ENCODE assay signal across 13 mouse cellular contexts in genomic region chr11:111893861-111894260, GRCm38 (mm10).
A peak's percentile ranks its signal among the peaks of the same experiment; 100 is the strongest.
DNase-seq lines count a peak whose midpoint lies in the region; ATAC-seq and TF ChIP-seq lines count a peak whose summit lies in the region.
"Had no signal": no experiment of that assay in that cellular context is flagged by ENCODE, and none has a peak within 500 bp of the region (broad histone marks: within the 10 kb centered on the region; RNA-seq: fewer than 3 reads in every experiment).

No protein-coding gene starts in this region.

- H3K27ac ChIP-seq in embryonic facial prominence, embryonic 13.5 days, result no peak overlapping the region
- no peak overlapping the region for H3K27ac ChIP-seq in hindbrain, embryonic 13.5 days
- peak overlapping the region; percentile 82 for H3K27ac ChIP-seq in midbrain, embryonic 10.5 days (replicated peaks)
- H3K27ac ChIP-seq in intestine, postnatal 0 days (ENCODE audit: low read depth, low read length), result no peak overlapping the region
- H3K27ac ChIP-seq: stomach, embryonic 15.5 days had no signal

- H3K4me1 ChIP-seq in embryonic facial prominence, embryonic 13.5 days, result peaks cover 23% of the 10 kb centered on the region
- H3K4me1 ChIP-seq in hindbrain, embryonic 13.5 days (replicated peaks), result peaks cover 13% of the 10 kb centered on the region
- peaks cover 34% of the 10 kb centered on the region for H3K4me1 ChIP-seq in midbrain, embryonic 10.5 days
- H3K4me1 ChIP-seq in intestine, postnatal 0 days (replicated peaks; ENCODE audit: control insufficient read depth, insufficient read depth, low read length), result no peaks in the 10 kb centered on the region
- H3K4me1 ChIP-seq: stomach, embryonic 15.5 days had no signal

- intact Hi-C loops in heart, postnatal 25 days (cut with DNase I), result no loop called here

- peak overlapping the region; percentile 42 for H3K4me2 ChIP-seq in embryonic facial prominence, embryonic 13.5 days
- 0 out of 2 replicates have a peak overlapping the region, but pooled peaks have one; percentile 6 for H3K4me2 ChIP-seq in hindbrain, embryonic 13.5 days
- no peak overlapping the region for H3K4me2 ChIP-seq in intestine, postnatal 0 days (replicated peaks; ENCODE audit: low read depth)
- H3K4me2 ChIP-seq: stomach, embryonic 15.5 days had no signal

- H3K27me3 ChIP-seq in embryonic facial prominence, embryonic 13.5 days, result peaks cover 8% of the 10 kb centered on the region
- H3K27me3 ChIP-seq in hindbrain, embryonic 13.5 days, result no peaks in the 10 kb centered on the region
- peaks cover 88% of the 10 kb centered on the region for H3K27me3 ChIP-seq in midbrain, embryonic 10.5 days (ENCODE audit: low read depth, poor library complexity, severe bottlenecking)
- H3K27me3 ChIP-seq in intestine, postnatal 0 days (replicated peaks; ENCODE audit: control insufficient read depth, insufficient read depth, low read length), result no peaks in the 10 kb centered on the region
- H3K27me3 ChIP-seq: stomach, embryonic 15.5 days had no signal

- no peaks in the 10 kb centered on the region for H3K36me3 ChIP-seq in embryonic facial prominence, embryonic 13.5 days
- no peaks in the 10 kb centered on the region for H3K36me3 ChIP-seq in hindbrain, embryonic 13.5 days
- no peaks in the 10 kb centered on the region for H3K36me3 ChIP-seq in midbrain, embryonic 10.5 days
- H3K36me3 ChIP-seq in intestine, postnatal 0 days (ENCODE audit: control insufficient read depth, insufficient read depth), result no peaks in the 10 kb centered on the region
- H3K36me3 ChIP-seq: stomach, embryonic 15.5 days had no signal

- no peak overlapping the region for H3K4me3 ChIP-seq in embryonic facial prominence, embryonic 13.5 days
- H3K4me3 ChIP-seq in hindbrain, embryonic 13.5 days, result no peak overlapping the region
- H3K4me3 ChIP-seq in midbrain, embryonic 10.5 days, result peak overlapping the region; percentile 28; the same call in 1 of the 2 replicates
- H3K4me3 ChIP-seq in intestine, postnatal 0 days (ENCODE audit: low read depth, low read length), result no peak overlapping the region
- H3K4me3 ChIP-seq: stomach, embryonic 15.5 days had no signal

- no peak for ATAC-seq in embryonic facial prominence, embryonic 13.5 days (ENCODE audit: insufficient number of reproducible peaks, insufficient read depth, low FRiP score, low TSS enrichment, low read depth)
- ATAC-seq in hindbrain, embryonic 13.5 days (ENCODE audit: low FRiP score), result no peak
- ATAC-seq in intestine, postnatal 0 days, result no peak
- ATAC-seq: CD4-positive, CD25-positive, alpha-beta regulatory T cell, adult 4 months; inflammation-experienced regulatory T-cells, adult 6 months; liver, postnatal 0 days had no signal

- 4% methylated on average over 8 of the region's 8 CpGs for WGBS in embryonic facial prominence, embryonic 13.5 days
- WGBS in hindbrain, embryonic 13.5 days, result 26% methylated on average over 8 of the region's 8 CpGs
- WGBS in midbrain, embryonic 10.5 days, result 12% methylated on average over 8 of the region's 8 CpGs
- 54% methylated on average over 8 of the region's 8 CpGs for WGBS in intestine, postnatal 0 days

- DNase-seq in R1 (ENCODE audit: low read depth, low spot score), result peak; percentile 21
- DNase-seq in midbrain, embryonic 10.5 days (ENCODE audit: low spot score), result peak; percentile 72
- DNase-seq in heart, postnatal 25 days (ENCODE audit: low spot score), result no peak
- DNase-seq in gastrocnemius, postnatal 25 days, result no peak
- DNase-seq in lung, adult 18-20 months, result no peak
- DNase-seq: heart, adult 11 months; liver, postnatal 0 days had no signal

- no peak for TF ChIP-seq CTCF in intestine, postnatal 0 days (IDR thresholded peaks at IDR 0.05; ENCODE audit: low read depth)

- H3K9me3 ChIP-seq in embryonic facial prominence, embryonic 13.5 days, result no peaks in the 10 kb centered on the region
- H3K9me3 ChIP-seq in hindbrain, embryonic 13.5 days, result no peaks in the 10 kb centered on the region
- H3K9me3 ChIP-seq in midbrain, embryonic 10.5 days (replicated peaks), result no peaks in the 10 kb centered on the region
- H3K9me3 ChIP-seq in intestine, postnatal 0 days (ENCODE audit: control insufficient read depth), result no peaks in the 10 kb centered on the region
- H3K9me3 ChIP-seq: stomach, embryonic 15.5 days had no signal

- H3K9ac ChIP-seq in embryonic facial prominence, embryonic 13.5 days, result peak overlapping the region; percentile 41; the same call in 1 of the 2 replicates
- no peak overlapping the region for H3K9ac ChIP-seq in hindbrain, embryonic 13.5 days
- H3K9ac ChIP-seq in intestine, postnatal 0 days (ENCODE audit: low read depth, low read length), result no peak overlapping the region
- H3K9ac ChIP-seq: liver, postnatal 0 days; stomach, embryonic 15.5 days had no signal

Comparison
In these comparisons a context has a peak if more than half of its experiments do, and no peak if none do; other contexts are left out.
1. DNase-seq: peak in R1 (single experiment) and midbrain, embryonic 10.5 days (single experiment); none in heart, postnatal 25 days (single experiment), gastrocnemius, postnatal 25 days (single experiment) and lung, adult 18-20 months (0 of 2).